Mouse (Mus musculus) adrenal gland, postnatal 4 days (tissue): ENCODE data around the gene Pde1c. TPM values are rescaled to one million over a fixed set of nuclear protein-coding genes. Genes with fewer than 3 reads are reported as not detected.
"Not testable (repeated sequence)": the region's sequence is repeated elsewhere in the genome, so short reads cannot be mapped to it uniquely, and the experiment has no call there.

Experiments
- DNase-seq, 2 experiments: peaks; one replicate each; pipeline ENCODE4 v3.0.0; 2021 to 2022; ENCODE audit warnings: low spot score in 2 of 2, mixed read lengths in 2 of 2
- long read RNA-seq, 2 experiments: library from polyadenylated mRNA; stranded (forward); transcript quantifications; one replicate each; pipeline ENCODE4 v2.0.0; 2021
- total RNA-seq, 2 experiments: library from RNA; stranded (reverse); gene quantifications; 2 replicates each; pipeline ENCODE4 v1.2.3; 2021

Pde1c gene
- 1 to 10 TPM in 1 of 2 experiments, under 1 TPM in 1; 0.98 to 1.4 TPM for total RNA-seq
- long read RNA-seq, experiment 1, partial matches to known transcripts: 0 of 2 reads
- long read RNA-seq, experiment 1, other reads (novel, unspliced or antisense): 1 of 2 reads
- long read RNA-seq, experiment 2, partial matches to known transcripts: 0 of 1 reads
- long read RNA-seq, experiment 2, other reads (novel, unspliced or antisense): 0 of 1 reads

DNA sequence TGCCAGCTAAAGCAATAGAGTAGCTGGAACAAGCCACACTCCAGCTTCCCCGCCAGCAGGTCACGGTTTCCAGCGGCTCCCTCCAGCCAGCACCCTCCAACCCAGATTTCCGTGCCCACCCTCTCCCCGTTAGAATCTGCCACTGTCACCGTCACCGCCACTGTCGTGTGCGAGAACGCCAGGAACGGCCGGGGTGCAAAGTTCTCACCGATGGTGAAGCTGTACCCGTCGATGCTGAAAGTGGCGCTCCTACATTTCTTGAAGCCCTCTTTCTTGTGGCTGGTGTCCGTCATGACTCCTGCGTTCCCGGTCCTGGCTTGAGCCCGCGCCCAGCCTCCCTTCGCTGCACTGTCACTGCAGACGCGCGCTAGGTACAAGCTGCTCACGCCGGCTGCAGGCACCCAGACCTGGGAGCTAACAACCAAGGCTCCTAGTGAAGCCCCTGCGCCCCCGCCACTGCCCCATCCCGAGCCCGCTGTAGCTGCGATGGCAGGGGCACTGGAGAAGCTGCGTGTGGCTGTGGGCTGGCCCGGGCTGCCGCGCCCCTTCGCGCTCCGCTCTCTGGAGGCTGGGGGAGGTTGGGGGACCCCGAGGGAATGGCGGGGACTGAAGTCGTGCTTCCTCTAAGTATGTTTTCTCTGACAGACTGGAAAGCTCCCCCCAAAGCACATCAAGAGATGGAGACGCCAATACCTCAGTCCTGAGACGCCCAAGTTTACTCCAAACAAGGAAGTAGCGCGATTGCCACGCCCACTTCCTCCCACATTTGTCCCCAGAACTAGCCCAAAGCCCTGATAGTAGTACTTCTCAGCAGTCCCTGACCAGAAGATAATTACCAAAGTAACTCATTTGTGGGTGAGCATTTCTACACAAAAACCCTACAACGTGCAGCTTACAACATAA, at the start of gene Pde1c:
Gene Pde1c, minus strand, starts transcription at position 634 of the 903 bp plus-strand sequence.
- DNase-seq: no peak

DNA sequence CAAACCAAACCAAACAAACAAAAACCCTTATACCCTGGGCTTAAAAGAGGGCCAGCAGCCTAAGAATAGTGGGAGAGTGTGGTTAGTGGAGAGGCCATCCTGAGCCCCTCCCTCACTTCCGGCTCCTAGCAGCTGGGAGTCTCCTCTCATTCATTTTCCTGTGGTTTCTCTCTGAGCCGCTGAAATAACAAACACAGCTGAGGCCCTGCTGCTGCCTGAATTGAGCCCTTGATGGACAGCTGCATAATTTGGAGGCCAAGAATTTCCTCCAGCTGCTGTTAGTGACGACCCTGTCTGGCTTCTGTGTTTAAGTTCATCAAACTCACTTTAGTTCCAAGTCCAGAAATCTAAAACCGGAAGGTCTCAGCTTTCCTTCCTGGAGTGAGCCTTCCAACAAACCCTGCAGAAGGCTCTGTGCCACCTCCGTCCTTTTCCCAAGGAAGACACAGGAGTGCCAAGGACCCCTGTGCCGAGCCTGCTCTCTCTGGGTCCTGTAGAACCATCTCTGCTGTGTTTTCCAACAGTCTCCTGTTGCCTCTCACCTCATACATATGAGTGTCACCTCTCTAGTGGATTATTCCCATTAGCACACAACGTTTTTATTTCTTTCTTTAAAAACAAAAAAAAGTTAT, 48.2 kb upstream of the Pde1c start:
- DNase-seq: no peak

DNA sequence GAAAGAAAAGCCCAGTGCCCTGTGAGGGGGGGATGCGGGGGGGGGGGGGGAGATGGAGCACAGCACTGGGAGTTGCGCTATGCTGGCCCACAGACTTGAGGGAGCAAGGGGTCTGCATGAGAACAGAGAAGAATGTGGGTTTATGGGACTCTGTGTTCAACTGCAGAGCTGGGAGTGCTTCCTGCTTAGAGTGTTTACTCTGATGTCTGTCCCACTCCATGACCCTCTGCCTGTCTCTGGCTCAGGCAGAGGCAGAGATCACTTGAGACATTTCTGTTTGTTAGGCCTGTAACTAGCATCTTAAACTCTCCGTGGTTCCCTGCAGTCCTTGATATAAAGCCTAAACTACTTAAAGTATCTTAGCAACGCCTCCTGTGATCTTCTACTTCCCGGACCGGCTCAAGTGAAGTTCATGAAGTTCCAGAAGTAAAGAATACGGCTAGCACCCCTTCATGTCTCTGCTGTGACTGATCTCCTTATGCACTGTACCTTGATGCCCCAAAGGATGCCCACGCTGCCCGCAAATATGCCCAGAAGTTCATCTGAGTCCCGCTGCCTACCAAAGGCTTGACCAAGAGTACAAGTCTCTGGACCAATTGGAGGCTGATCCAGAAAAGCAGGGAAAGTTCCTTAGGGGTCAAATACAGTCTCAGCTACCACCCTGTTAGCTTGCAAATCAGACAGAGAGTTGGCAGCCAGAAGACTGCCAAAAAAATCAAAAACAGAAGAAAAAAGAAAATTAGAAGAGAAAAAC, 47.5 kb upstream of the Pde1c start:
- no peak for DNase-seq

DNA sequence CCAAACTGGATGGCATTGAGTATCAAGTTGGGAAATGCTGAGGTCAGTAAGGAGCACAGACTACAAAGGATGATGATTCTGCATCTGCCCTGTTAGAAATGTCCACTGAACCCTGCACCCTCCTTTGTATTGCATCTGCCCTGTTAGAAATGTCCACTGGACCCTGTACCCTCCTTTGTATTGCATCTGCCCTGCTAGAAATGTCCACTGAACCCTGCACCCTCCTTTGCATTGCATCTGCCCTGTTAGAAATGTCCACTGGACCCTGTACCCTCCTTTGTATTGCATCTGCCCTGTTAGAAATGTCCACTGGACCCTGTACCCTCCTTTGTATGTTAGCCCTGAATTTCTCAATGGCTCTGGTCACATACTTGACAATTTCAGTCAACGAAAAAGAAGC, 40.6 kb upstream of the Pde1c start:
- not testable (repeated sequence) for DNase-seq

DNA sequence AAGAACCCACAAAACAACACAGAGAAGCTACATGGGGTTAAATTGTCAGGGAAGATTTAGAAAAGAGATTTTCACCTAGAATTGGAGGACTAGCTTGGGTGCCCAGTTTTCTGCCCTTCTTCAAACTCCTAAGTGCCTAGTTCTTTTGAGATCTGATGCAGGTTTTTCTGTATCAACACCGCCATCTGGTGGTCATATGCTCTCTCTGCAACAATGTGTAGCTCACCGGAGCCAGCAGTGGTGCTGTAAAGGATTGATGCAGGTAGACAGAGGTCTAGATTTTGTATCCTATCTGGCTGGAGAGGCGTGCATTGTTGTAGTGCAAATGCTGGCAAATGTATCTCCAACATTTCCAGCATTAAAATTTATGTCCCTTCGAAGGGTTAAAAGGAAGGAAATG, 39.4 kb upstream of the Pde1c start:
- peak in 1 of 2 experiments; percentile 18 for DNase-seq

DNA sequence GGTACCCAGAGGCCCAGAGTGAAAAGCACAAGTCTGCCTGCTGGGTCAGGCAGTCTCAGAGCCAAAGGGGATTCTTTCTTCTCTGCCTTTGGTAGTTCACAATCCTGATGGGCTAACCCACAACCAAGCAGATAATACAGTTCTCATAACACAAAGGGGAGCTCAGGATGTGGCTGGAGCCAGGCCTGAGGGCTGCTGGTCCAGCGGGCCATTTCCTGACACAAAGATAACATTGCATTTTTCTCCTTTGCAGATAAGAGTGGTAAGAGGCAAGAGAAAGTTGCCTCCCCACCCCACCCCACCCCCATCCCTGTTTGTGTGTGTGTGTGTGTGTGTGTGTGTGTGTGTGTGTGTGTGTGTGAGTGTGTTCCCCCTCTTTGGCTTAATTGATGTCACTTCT, 10.7 kb upstream of the Pde1c start:
- DNase-seq: no peak

DNA sequence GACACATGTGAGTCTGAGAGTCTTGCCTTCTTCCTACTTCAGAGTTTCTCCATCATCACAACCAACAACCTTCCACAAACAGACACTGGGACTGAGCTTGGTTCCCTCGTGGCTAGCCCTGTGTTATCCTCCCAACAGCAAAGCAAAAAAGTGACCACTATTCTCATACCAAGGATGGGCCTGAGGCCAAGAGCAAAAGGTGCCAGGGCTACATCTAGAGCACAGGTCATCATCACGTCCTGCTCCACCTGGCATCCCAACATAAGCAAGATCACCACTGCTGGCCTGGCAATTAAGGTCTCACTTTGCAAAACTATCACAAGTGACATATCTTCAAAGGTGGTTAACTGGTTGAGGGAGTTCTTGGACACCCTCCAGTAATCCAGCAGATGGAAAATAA, 8.0 kb downstream of the Pde1c start:
- DNase-seq: no peak

DNA sequence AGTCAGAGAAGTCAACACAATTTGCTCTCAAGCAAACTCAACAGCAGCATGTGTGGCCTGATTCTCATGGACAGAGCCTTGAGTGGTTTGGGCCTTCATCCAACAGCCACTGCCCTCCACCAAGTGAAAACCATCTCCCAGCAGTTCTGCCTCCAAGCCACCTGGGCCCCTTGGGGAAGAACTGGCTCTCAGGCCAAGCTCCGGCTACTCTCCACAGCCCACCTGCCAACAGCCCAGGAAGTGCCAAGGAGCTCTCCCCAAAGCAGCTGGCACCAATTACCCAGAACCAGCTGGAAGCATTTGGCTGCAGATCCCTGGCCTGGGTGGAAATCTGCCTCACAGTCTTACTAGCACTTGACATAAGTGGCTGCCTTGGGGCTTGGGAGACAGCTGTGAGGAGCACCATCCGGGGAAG, 8.4 kb downstream of the Pde1c start:
- no peak for DNase-seq

DNA sequence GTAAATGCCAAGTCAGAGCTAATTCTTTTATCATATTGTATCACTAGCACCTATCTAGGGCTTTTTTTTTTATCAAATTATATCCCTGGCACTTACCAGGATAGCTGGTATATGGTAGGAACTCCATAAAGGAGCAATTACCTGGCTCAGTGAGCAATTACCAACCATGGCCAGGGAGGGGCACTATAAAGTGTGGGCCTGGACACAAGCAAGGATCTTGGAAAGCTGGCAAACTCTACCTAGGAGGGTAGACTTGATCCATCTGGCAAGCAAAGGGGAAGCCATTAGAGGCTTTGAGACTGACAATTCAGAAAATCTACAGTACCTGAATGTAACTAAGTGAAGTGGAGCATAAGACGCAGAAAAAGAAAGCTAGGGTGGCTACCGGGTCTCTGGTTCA, 10.2 kb downstream of the Pde1c start:
- DNase-seq: no peak

DNA sequence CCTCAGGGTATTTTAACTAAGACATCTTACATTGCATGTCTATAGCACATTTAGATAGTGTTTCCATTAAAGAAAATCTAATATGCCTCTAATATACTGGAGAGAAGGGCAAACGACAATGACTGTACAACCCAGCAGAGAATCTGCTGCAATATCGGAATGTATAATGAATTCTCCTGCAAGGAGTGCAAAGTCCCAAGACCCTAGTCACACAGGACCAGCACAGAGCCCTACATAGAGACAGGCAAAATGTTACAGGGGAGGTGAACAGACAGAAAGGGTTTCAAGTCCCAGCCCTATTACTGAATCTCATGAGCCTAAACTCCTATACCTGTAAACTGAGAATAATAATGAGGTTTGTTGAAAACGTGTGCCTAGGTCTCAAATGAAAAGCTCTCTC, 13.1 kb downstream of the Pde1c start:
- no peak for DNase-seq

DNA sequence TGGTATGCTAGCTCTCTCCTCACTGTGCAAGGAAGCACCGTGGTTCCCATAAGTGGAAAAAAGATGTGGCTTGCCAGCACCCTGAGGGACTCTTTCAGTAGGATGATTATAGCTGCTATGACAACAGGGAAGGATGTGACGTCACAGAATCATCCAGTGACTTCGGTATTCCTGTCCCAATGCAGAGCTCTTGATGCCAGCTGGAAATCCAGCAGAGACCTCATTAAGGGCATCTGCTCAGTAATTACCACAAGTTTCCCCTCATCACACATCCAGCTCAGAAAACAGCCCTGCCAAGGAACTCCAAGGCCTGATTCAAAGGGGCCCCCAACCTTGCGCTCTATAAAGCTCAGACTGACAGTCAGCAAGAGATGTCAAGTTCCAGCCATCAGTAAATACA, 13.5 kb downstream of the Pde1c start:
- DNase-seq: no peak

DNA sequence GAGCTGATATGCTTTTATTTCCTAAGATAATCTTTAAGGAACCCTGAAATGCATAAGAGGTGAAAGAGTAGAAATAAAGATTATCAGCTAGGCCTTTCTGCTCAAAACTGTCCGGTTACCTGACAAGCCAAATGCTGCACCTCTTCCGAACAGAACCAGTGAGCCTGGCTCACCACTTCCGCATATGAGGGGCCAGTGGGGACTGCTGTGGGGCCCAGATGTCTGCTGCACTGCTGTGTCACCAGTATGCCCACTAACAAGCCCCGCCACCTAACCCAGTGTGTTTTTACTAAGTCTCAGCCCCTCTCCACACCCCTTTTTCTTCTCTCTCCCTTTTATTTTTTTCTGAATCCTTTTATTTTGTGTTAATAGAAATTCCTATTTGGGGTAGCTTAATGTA, 17.9 kb downstream of the Pde1c start:
- DNase-seq: no peak

DNA sequence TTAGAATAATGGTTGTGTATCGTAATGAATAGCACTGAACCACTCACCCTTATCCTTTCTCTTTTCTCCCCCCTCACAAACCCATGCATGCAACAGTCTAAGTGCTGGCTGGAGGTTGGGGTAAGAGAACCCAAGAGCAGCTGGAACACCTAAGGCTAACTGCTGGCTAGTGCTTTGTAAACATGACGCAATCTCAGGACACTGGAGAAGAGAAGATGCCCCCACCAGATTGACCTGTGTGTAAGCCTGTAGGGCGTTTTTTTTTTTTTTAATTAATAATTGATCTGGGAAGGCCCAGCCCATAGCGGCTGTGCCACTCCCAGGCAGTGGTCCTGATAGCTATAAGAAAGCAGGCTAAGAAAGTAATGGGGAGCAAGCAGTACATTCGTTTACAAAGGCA, 28.7 kb downstream of the Pde1c start:
- no peak for DNase-seq

DNA sequence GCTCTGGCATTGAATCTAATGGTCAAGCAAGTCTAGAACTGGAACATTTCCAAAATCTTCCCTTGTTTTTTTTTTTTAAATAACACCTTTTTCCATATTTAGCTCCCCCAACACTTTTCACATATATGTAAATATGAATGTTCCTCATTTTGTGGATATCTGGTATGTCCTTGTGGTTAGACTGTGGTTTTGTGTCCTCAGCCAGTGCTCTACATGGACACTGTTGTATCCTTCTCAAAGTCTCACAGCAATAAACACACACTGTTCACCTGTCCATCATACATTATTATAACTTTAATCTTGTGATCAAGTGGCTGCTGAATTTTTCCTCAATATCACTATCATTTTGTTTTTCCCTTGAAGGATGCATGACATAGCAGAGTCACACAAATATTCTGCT, 34.2 kb downstream of the Pde1c start:
- no peak for DNase-seq

DNA sequence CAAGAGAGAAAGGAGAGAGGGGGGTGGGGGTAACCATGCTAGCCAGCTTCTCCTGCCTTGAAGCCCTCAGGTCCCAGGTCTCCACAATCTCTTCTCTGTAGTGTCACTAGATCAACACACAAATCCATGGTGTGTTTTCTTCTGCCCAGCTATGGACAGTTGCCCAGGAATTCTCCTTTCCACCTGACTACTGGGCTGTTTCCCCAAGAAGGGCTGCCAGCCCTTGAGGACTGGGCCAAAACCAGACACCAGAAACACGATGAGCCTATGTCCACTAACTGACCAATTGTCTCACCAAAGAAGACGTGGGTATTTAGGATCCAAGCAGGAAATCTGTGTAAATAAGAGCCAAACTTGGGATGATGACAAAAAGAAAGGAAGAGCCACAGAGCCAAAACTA, 36.6 kb downstream of the Pde1c start:
- DNase-seq: no peak

DNA sequence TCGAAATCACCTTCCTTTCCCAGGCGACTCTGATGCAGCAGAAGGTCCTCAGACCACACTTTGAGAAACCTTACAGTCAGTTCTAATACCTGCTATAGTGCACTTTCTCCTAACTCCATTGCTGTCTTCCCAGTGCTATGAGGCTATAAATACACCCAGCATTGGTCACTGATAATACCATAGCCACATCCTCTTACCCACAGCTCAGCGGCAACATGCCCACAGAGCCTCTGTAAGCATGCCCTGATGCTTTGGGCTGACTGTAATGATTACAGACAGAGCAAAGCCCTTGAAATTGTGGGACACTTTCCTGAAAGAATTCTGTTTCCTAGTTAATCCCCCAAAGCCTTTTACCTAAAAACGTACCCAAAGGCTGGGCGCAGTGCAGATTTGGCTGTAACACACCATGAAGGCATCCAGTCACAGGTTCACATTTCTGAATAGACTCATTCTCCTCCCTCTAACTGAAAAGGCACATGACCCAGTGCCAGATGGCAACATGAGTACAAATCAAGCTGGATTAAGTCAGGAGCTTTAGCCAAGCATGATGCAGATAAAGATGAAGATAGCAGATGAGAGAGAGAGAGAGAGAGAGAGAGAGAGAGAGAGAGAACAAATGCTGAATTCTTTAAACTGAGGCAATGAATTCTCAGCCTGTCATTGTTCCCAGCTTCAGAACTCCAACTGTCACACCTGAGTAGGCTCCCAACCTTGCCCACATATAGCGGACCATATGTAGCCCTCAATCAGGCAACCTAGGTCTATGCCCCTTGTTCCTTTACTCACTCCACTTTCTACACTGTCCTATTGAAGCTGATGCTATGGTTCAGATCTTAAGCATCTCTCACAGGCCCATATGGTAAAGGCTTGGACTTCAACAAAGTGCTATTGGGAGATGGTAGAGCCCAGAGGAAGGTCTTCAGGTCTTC, 44.7 kb downstream of the Pde1c start:
- DNase-seq: no peak

DNA sequence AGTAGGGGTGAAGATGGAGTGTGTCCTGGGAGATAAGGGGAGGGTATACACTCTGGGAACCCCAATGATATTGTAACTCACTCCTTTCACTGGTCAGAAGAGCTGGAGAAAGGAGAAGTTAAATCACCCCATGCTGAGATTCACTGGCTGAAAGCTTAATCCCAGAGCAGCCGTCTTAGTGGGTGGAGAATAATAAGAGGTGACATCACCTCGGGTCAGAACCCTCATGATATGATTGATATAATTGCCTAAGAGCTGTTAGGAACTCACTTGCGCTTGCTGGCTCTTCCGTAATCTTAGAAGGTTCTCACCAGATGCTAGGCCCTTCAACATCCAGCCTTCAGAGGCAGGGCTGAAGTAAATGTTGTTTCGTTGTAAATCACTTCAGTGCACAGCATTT, 79.7 kb downstream of the Pde1c start:
- no peak for DNase-seq

DNA sequence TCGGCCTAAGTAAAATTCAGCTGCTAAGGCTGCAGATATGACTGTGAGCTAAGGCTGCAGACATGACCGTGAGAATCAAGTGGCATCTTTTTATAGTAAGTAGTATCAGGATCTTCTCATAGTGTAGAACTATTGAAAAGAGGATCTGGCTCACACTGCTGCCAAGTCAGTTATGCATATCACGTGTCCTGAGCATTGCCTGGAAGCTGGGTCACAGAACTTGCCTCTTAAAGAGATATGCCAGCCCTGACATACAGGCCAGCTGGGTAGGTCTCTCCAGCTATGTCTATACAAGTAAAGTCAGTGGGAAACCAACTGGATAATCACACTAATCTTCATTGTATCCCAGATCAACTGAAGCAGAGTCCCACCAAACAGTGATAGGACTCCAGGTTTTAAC, 83.8 kb downstream of the Pde1c start:
- no peak for DNase-seq

DNA sequence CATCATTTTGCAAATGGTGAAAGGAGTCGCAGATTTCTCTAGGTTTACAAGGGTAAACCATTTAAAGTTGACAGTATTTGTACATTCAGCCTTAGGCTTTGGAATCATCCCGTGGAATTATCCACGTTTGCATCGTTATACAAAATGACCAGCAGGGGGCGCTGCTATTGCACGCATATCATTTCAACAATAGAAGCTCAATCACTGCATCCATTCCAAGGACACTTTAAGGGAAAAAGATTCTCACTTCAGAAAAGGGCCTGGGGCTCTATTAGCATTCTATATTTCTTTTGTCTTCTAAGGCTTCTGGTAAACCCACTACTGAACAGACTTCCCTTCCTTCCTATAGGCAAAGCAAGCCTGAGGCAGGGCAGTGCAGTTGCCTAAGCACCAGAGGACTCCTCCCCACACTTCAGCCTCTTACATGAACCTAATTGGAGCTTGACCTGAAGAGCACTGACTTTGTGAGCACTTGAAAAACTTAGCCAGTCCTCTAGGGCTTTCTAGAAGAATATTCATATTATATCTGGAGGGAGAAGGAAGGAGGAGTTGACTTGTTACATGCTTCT, 87.9 kb downstream of the Pde1c start:
- no peak for DNase-seq

DNA sequence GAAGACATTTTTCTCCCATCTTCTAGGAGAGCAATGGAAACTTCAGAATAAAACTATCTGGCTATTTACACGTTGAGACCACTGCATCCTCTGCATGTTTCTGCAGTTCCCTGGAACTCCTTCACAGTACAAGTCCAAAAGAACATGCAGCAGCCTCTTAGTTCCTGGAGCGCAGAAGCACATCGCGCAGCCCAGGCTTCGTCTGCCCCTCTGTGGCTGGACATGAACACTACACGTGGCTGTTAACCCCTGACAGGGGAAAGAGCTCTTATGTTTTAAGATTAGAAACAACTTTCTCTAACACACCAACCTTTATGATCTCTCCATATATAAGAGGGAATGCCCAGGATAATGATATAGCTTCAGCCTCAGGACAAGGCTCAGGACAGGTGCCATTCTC, 92.3 kb downstream of the Pde1c start:
- DNase-seq: no peak
